Mouse (Mus musculus): ENCODE measurements around the gene Ppp1r37. TPM values are rescaled to one million over a fixed set of nuclear protein-coding genes. Genes with fewer than 3 reads are reported as not detected.

Ppp1r37 gene
- total RNA-seq, 1 experiment = 25.3 TPM

DNA sequence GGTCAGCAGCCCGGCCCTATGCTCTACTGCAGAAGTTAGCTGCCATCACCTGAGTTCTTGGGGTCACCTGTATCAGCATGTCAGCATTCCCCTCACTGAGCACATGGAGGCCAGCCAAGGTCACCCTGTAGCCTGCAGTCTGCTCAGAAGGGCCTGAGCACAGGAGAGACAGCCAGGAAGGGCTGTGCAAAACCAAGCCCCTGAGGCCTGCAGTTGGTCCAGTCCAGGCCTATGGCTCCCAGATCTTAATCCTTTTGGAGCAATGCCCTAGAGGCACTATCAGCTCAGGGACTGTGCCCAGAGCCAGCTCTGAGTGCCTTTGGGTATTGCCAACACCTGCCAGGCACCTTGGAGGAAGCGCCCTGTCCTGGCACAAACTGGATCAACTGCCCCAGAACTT is 5.8 kb downstream of the Ppp1r37 start:
- Histone ChIP-seq H3K9me3 (ENCODE audit: control insufficient read depth, insufficient read depth, low read depth, low read length) (no peaks in the 10 kb centered on the region), H3K27ac (ENCODE audit: insufficient read depth, low read depth, low read length, poor library complexity, severe bottlenecking) (no peak overlapping the region), H3K4me3 (ENCODE audit: insufficient read depth in 1 of 2, low read depth in 1 of 2, low read length in 2 of 2, poor library complexity in 1 of 2, severe bottlenecking in 1 of 2) (no peak overlapping the region), H3K9ac (ENCODE audit: insufficient read depth, low read depth, low read length, poor library complexity, severe bottlenecking) (no peak overlapping the region), H3K36me3 (ENCODE audit: control insufficient read depth, insufficient read depth, low read length, poor library complexity, severe bottlenecking) (peaks cover 22% of the 10 kb centered on the region; the same call in 1 of the 2 replicates), H3K4me1 (ENCODE audit: control insufficient read depth in 2 of 2, insufficient read depth in 2 of 2, low read length in 2 of 2, poor library complexity in 1 of 2) (peaks cover 2 to 4% of the 10 kb centered on the region in 2 experiments; a peak in 1 of 4 replicates)
- in situ Hi-C loops (cut with MboI; ENCODE audit: low sequenced_read_pairs in 2 of 2, unreplicated experiment in 2 of 2) = no loop called here
- no peak for TF ChIP-seq HCFC1 (IDR thresholded peaks at IDR 0.05; ENCODE audit: borderline replicate concordance, insufficient read depth, low read length)
- TF ChIP-seq ZC3H11A (IDR thresholded peaks at IDR 0.05; ENCODE audit: borderline replicate concordance, low read depth, low read length) = no peak
- no peak for TF ChIP-seq ZNF384 (IDR thresholded peaks at IDR 0.05; ENCODE audit: low read depth, low read length)
- TF ChIP-seq MAFK (IDR thresholded peaks at IDR 0.05; ENCODE audit: insufficient read depth, low read depth, low read length) = no peak
- TF ChIP-seq CHD2 (IDR thresholded peaks at IDR 0.05; ENCODE audit: low read depth, low read length) = no peak
- DNase-seq (ENCODE audit: low read depth, low spot score) = no peak

DNA sequence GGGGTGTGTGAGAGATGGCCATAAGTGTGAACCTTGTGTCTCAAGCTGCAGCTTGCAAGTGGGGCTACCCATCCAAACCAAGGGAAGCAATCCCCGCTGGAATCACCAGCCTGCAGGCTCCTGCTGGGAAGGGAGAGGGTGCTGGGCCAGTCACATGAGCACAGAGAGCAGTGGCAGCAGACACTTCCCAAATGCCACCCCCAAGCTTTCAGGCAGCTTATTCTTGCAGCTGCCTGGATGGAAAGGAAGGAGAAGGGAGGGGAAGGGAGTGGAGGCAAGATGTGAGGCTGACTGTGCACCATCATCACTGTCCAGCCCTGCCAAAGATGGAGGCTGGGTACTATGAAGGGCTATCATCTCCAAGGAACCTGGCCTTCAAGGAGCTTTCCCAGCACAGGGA is 8.7 kb downstream of the Ppp1r37 start:
- Histone ChIP-seq H3K27ac (ENCODE audit: insufficient read depth, low read depth, low read length, poor library complexity, severe bottlenecking) (no peak overlapping the region), H3K4me3 (ENCODE audit: insufficient read depth in 1 of 2, low read depth in 1 of 2, low read length in 2 of 2, poor library complexity in 1 of 2, severe bottlenecking in 1 of 2) (no peak overlapping the region), H3K9ac (ENCODE audit: insufficient read depth, low read depth, low read length, poor library complexity, severe bottlenecking) (no peak overlapping the region), H3K36me3 (ENCODE audit: control insufficient read depth, insufficient read depth, low read length, poor library complexity, severe bottlenecking) (peaks cover 24% of the 10 kb centered on the region; the same call in 1 of the 2 replicates), H3K9me3 (ENCODE audit: control insufficient read depth, insufficient read depth, low read depth, low read length) (no peaks in the 10 kb centered on the region), H3K4me1 (ENCODE audit: control insufficient read depth in 2 of 2, insufficient read depth in 2 of 2, low read length in 2 of 2, poor library complexity in 1 of 2) (peaks cover 2% of the 10 kb centered on the region in 2 experiments; a peak in 1 of 4 replicates)
- DNase-seq (ENCODE audit: low read depth, low spot score) = no peak
- in situ Hi-C loops (cut with MboI; ENCODE audit: low sequenced_read_pairs in 2 of 2, unreplicated experiment in 2 of 2) = no loop called here
- TF ChIP-seq ZC3H11A (IDR thresholded peaks at IDR 0.05; ENCODE audit: borderline replicate concordance, low read depth, low read length) (no peak), ZNF384 (IDR thresholded peaks at IDR 0.05; ENCODE audit: low read depth, low read length) (no peak), HCFC1 (IDR thresholded peaks at IDR 0.05; ENCODE audit: borderline replicate concordance, insufficient read depth, low read length) (no peak), CHD2 (IDR thresholded peaks at IDR 0.05; ENCODE audit: low read depth, low read length) (no peak), MAFK (IDR thresholded peaks at IDR 0.05; ENCODE audit: insufficient read depth, low read depth, low read length) (no peak)

DNA sequence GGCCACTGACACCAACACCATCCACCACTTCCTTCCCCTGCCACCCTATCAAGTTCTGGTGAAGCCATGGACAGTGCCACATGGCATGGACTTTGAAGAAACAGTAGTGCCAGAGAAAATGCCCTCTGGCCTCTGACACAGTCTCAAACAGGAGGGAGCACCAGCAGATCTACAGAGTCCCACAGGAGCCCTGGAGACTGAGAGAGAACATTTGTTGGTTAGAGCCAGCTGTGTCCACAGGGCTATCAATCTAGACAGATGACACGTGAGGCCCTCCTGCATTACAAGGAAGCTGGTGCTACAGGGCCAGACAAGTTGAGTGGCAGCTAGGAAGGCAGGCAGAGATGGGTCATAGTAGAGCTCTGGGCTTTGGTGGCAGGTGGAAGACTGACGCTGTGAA is 10.4 kb downstream of the Ppp1r37 start:
- in situ Hi-C loops (cut with MboI; ENCODE audit: low sequenced_read_pairs in 2 of 2, unreplicated experiment in 2 of 2) = no loop called here
- H3K9me3 ChIP-seq (ENCODE audit: control insufficient read depth, insufficient read depth, low read depth, low read length) = no peaks in the 10 kb centered on the region
- no peaks in the 10 kb centered on the region for H3K4me1 ChIP-seq (ENCODE audit: control insufficient read depth in 2 of 2, insufficient read depth in 2 of 2, low read length in 2 of 2, poor library complexity in 1 of 2)
- DNase-seq (ENCODE audit: low read depth, low spot score) = no peak
- TF ChIP-seq MAFK (IDR thresholded peaks at IDR 0.05; ENCODE audit: insufficient read depth, low read depth, low read length) (no peak), ZNF384 (IDR thresholded peaks at IDR 0.05; ENCODE audit: low read depth, low read length) (no peak)
- H3K27ac ChIP-seq (ENCODE audit: insufficient read depth, low read depth, low read length, poor library complexity, severe bottlenecking) = no peak overlapping the region
- H3K9ac ChIP-seq (ENCODE audit: insufficient read depth, low read depth, low read length, poor library complexity, severe bottlenecking) = no peak overlapping the region
- peaks cover 15% of the 10 kb centered on the region; the same call in 1 of the 2 replicates for H3K36me3 ChIP-seq (ENCODE audit: control insufficient read depth, insufficient read depth, low read length, poor library complexity, severe bottlenecking)
- no peak overlapping the region for H3K4me3 ChIP-seq (ENCODE audit: insufficient read depth in 1 of 2, low read depth in 1 of 2, low read length in 2 of 2, poor library complexity in 1 of 2, severe bottlenecking in 1 of 2)

DNA sequence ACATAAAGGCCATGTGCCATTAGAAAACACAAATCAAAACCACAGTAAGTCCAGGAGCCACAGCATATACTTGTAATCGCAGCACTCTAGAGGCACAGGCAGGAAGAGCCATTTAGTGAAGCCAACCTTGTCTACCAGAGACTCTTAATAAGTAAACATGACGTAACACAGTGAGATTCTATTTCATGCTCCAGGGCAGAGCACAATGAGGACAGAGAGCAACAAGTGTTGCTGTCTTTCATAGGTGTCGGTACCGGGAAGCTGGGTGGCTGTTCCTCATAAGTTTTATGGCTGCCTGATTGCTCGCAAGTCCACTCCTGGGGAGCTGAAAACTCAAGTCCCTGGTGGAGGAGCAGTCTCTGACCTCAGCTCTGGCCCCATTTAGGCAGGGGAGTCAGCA is 11.2 kb downstream of the Ppp1r37 start:
- H3K9ac ChIP-seq (ENCODE audit: insufficient read depth, low read depth, low read length, poor library complexity, severe bottlenecking) = no peak overlapping the region
- H3K4me3 ChIP-seq (ENCODE audit: insufficient read depth in 1 of 2, low read depth in 1 of 2, low read length in 2 of 2, poor library complexity in 1 of 2, severe bottlenecking in 1 of 2) = no peak overlapping the region
- H3K27ac ChIP-seq (ENCODE audit: insufficient read depth, low read depth, low read length, poor library complexity, severe bottlenecking) = no peak overlapping the region
- H3K9me3 ChIP-seq (ENCODE audit: control insufficient read depth, insufficient read depth, low read depth, low read length) = no peaks in the 10 kb centered on the region
- no peak for DNase-seq (ENCODE audit: low read depth, low spot score)
- H3K4me1 ChIP-seq (ENCODE audit: control insufficient read depth in 2 of 2, insufficient read depth in 2 of 2, low read length in 2 of 2, poor library complexity in 1 of 2) = no peaks in the 10 kb centered on the region
- TF ChIP-seq ZC3H11A (IDR thresholded peaks at IDR 0.05; ENCODE audit: borderline replicate concordance, low read depth, low read length) (no peak), CHD2 (IDR thresholded peaks at IDR 0.05; ENCODE audit: low read depth, low read length) (no peak), ZNF384 (IDR thresholded peaks at IDR 0.05; ENCODE audit: low read depth, low read length) (no peak), MAFK (IDR thresholded peaks at IDR 0.05; ENCODE audit: insufficient read depth, low read depth, low read length) (no peak), HCFC1 (IDR thresholded peaks at IDR 0.05; ENCODE audit: borderline replicate concordance, insufficient read depth, low read length) (no peak)
- peaks cover 11% of the 10 kb centered on the region; the same call in 1 of the 2 replicates for H3K36me3 ChIP-seq (ENCODE audit: control insufficient read depth, insufficient read depth, low read length, poor library complexity, severe bottlenecking)
- in situ Hi-C loops (cut with MboI; ENCODE audit: low sequenced_read_pairs in 2 of 2, unreplicated experiment in 2 of 2) = no loop called here

- H3K9ac ChIP-seq (ENCODE audit: insufficient read depth, low read depth, low read length, poor library complexity, severe bottlenecking) = no peak overlapping the region
- no peaks in the 10 kb centered on the region for H3K9me3 ChIP-seq (ENCODE audit: control insufficient read depth, insufficient read depth, low read depth, low read length)
- H3K27ac ChIP-seq (ENCODE audit: insufficient read depth, low read depth, low read length, poor library complexity, severe bottlenecking) = no peak overlapping the region
- H3K4me1 ChIP-seq (ENCODE audit: control insufficient read depth in 2 of 2, insufficient read depth in 2 of 2, low read length in 2 of 2, poor library complexity in 1 of 2) = no peaks in the 10 kb centered on the region
- TF ChIP-seq ZC3H11A (IDR thresholded peaks at IDR 0.05; ENCODE audit: borderline replicate concordance, low read depth, low read length) = no peak
- no peak overlapping the region for H3K4me3 ChIP-seq (ENCODE audit: insufficient read depth in 1 of 2, low read depth in 1 of 2, low read length in 2 of 2, poor library complexity in 1 of 2, severe bottlenecking in 1 of 2)
- H3K36me3 ChIP-seq (ENCODE audit: control insufficient read depth, insufficient read depth, low read length, poor library complexity, severe bottlenecking) = peaks cover 12% of the 10 kb centered on the region; the same call in 1 of the 2 replicates
- DNase-seq (ENCODE audit: low read depth, low spot score) = no peak
- in situ Hi-C loops (cut with MboI; ENCODE audit: low sequenced_read_pairs in 2 of 2, unreplicated experiment in 2 of 2) = no loop called here
Observed at GRCm38 (mm10) chr7:19549394-19549793, 13.5 kb downstream of the Ppp1r37 start.
